Mouse (Mus musculus): ENCODE results near the gene Arl2. TPM values are rescaled to one million over a fixed set of nuclear protein-coding genes. Genes with fewer than 3 reads are reported as not detected.

The Arl2 gene
- total RNA-seq, 1 experiment from 2014 or later = 36.5 TPM

GRCm38 (mm10) chr19:6127760-6128341 lies 13.5 kb downstream of the Arl2 start, which contains the start of gene Snx15:
Gene Snx15 (minus strand): TSS chr19:6128304.
- peak; percentile 96 for ATAC-seq (replicated peaks; ENCODE audit: low read depth, poor library complexity, severe bottlenecking)

GRCm38 (mm10) chr19:6126789-6127580 lies 14.4 kb downstream of the Arl2 start:
- no peak for ATAC-seq (replicated peaks; ENCODE audit: low read depth, poor library complexity, severe bottlenecking)

- ATAC-seq (replicated peaks; ENCODE audit: low read depth, poor library complexity, severe bottlenecking) = no peak
Observed at GRCm38 (mm10) chr19:6126289-6126688, 15.1 kb downstream of the Arl2 start.

GRCm38 (mm10) chr19:6124898-6125297 lies 16.4 kb downstream of the Arl2 start:
- ATAC-seq (replicated peaks; ENCODE audit: low read depth, poor library complexity, severe bottlenecking) = no peak

GRCm38 (mm10) chr19:6123330-6123729 lies 18.0 kb downstream of the Arl2 start:
- ATAC-seq (replicated peaks; ENCODE audit: low read depth, poor library complexity, severe bottlenecking) = no peak

- ATAC-seq (replicated peaks; ENCODE audit: low read depth, poor library complexity, severe bottlenecking) = no peak
Observed at GRCm38 (mm10) chr19:6121761-6122160, 19.6 kb downstream of the Arl2 start.

GRCm38 (mm10) chr19:6118677-6119185 lies 22.6 kb downstream of the Arl2 start:
- ATAC-seq (replicated peaks; ENCODE audit: low read depth, poor library complexity, severe bottlenecking) = 0 out of 2 replicates have a peak, but pooled peaks have one; percentile 2

GRCm38 (mm10) chr19:6117986-6118676 lies 23.2 kb downstream of the Arl2 start, which contains the start of gene Sac3d1:
Gene Sac3d1 (minus strand): TSS chr19:6118650.
- ATAC-seq (replicated peaks; ENCODE audit: low read depth, poor library complexity, severe bottlenecking) = peak; percentile 91

- no peak for ATAC-seq (replicated peaks; ENCODE audit: low read depth, poor library complexity, severe bottlenecking)
Observed at GRCm38 (mm10) chr19:6117346-6117985, 23.9 kb downstream of the Arl2 start.

- ATAC-seq (replicated peaks; ENCODE audit: low read depth, poor library complexity, severe bottlenecking) = no peak
Observed at GRCm38 (mm10) chr19:6116113-6116850, 25.1 kb downstream of the Arl2 start.

GRCm38 (mm10) chr19:6113116-6113515 lies 28.2 kb downstream of the Arl2 start:
- ATAC-seq (replicated peaks; ENCODE audit: low read depth, poor library complexity, severe bottlenecking) = no peak

GRCm38 (mm10) chr19:6105586-6105985 lies 35.8 kb downstream of the Arl2 start, which contains the start of gene Naaladl1:
Gene Naaladl1 (plus strand): TSS chr19:6105782.
- ATAC-seq (replicated peaks; ENCODE audit: low read depth, poor library complexity, severe bottlenecking) = no peak

GRCm38 (mm10) chr19:6104476-6104875 lies 36.9 kb downstream of the Arl2 start:
- ATAC-seq (replicated peaks; ENCODE audit: low read depth, poor library complexity, severe bottlenecking) = no peak

GRCm38 (mm10) chr19:6102169-6102853 lies 39.0 kb downstream of the Arl2 start:
- ATAC-seq (replicated peaks; ENCODE audit: low read depth, poor library complexity, severe bottlenecking) = no peak

- ATAC-seq (replicated peaks; ENCODE audit: low read depth, poor library complexity, severe bottlenecking) = no peak
Observed at GRCm38 (mm10) chr19:6101186-6101585, 40.2 kb downstream of the Arl2 start.

- no peak for ATAC-seq (replicated peaks; ENCODE audit: low read depth, poor library complexity, severe bottlenecking)
Observed at GRCm38 (mm10) chr19:6097847-6098246, 43.5 kb downstream of the Arl2 start.

GRCm38 (mm10) chr19:6094119-6094518 lies 47.2 kb downstream of the Arl2 start, which contains the start of gene AC131692.1:
Gene AC131692.1 (plus strand): TSS chr19:6094419.
- ATAC-seq (replicated peaks; ENCODE audit: low read depth, poor library complexity, severe bottlenecking) = no peak

- ATAC-seq (replicated peaks; ENCODE audit: low read depth, poor library complexity, severe bottlenecking) = no peak
Observed at GRCm38 (mm10) chr19:6088841-6089240, 52.5 kb downstream of the Arl2 start.

- ATAC-seq (replicated peaks; ENCODE audit: low read depth, poor library complexity, severe bottlenecking) = peak; percentile 83
Observed at GRCm38 (mm10) chr19:6085417-6085879, 55.9 kb downstream of the Arl2 start.
